Mouse (Mus musculus): Measurements from ENCODE around the gene Rdh5. TPM values are rescaled to one million over a fixed set of nuclear protein-coding genes. Genes with fewer than 3 reads are reported as not detected.
A peak's percentile ranks its signal among the peaks of the same experiment; 100 is the strongest.

The Rdh5 gene
- polyA plus RNA-seq, 1 experiment from 2014 or later = 9.0 TPM

DNA sequence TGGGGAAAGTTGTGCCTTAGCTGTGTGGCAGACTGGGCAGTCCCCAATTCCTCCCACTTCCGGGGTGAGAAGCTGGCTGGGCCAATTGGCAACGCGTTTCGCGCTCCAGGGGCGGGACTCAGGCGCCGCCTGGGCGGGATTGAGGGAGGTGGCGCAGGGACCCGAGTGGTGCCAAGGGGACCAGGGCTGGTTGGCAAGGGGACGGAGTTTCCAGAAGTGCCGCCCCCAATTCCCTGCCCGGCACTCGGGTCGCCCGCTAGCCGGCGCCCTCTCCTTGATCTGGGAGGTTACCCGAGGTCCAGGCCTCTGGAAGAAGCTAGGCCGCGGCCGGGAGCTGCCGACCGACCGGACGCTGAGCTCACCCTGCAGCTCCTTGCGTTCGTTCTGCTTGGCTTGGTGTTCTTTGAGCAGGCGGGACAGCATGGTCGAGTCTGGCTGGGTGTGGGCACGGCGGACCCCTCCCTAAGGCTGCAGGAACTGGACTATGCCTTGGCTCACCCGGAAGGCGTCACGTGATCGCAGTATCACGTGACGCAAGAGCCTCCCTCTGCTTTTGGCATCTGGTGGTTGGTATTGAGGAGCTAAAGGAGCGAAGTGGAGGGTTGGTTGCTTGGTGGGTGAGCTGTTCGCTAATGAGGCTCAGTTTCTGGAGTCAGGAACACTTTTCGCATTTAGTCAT lies 464 bp upstream of the Rdh5 start:
- Histone ChIP-seq H3K4me3 (peak overlapping the region; percentile 94), H3K27me3 (replicated peaks) (peaks cover 17% of the 10 kb centered on the region), H3K9me3 (replicated peaks) (no peaks in the 10 kb centered on the region), H3K27ac (peak overlapping the region; percentile 85), H3K4me2 (peak overlapping the region; percentile 84), H3K36me3 (peaks cover 8% of the 10 kb centered on the region), H3K4me1 (peaks cover 39% of the 10 kb centered on the region), H3K9ac (peak overlapping the region; percentile 84)
- WGBS (ENCODE audit: insufficient replicate concordance) = under 1% methylated on average over 42 of the region's 42 CpGs
- ATAC-seq = peak; percentile 98

GRCm38 (mm10) chr10:128921883-128922821 lies 536 bp downstream of the Rdh5 start:
- Histone ChIP-seq H3K4me2 (peak overlapping the region; percentile 84), H3K27ac (peak overlapping the region; percentile 85), H3K9ac (peak overlapping the region; percentile 84), H3K27me3 (replicated peaks) (peaks cover 8% of the 10 kb centered on the region; the same call in 1 of the 2 replicates), H3K4me1 (peaks cover 45% of the 10 kb centered on the region), H3K36me3 (peaks cover 13% of the 10 kb centered on the region), H3K4me3 (peak overlapping the region; percentile 94), H3K9me3 (replicated peaks) (no peaks in the 10 kb centered on the region)
- ATAC-seq = no peak
- 64% methylated on average over 16 of the region's 16 CpGs for WGBS (ENCODE audit: insufficient replicate concordance)

GRCm38 (mm10) chr10:128921251-128921650 lies 1.4 kb downstream of the Rdh5 start:
- H3K27ac ChIP-seq = no peak overlapping the region
- H3K4me1 ChIP-seq = peaks cover 45% of the 10 kb centered on the region
- H3K4me2 ChIP-seq = no peak overlapping the region

GRCm38 (mm10) chr10:128920736-128921161 lies 1.9 kb downstream of the Rdh5 start:
- Histone ChIP-seq H3K4me2 (no peak overlapping the region), H3K36me3 (peaks cover 19% of the 10 kb centered on the region), H3K27ac (no peak overlapping the region), H3K4me1 (peaks cover 45% of the 10 kb centered on the region), H3K27me3 (replicated peaks) (0 out of 2 replicates have a peak, but pooled peaks cover 8% of the 10 kb centered on the region), H3K9me3 (replicated peaks) (no peaks in the 10 kb centered on the region), H3K4me3 (no peak overlapping the region), H3K9ac (no peak overlapping the region)
- WGBS (ENCODE audit: insufficient replicate concordance) = 69% methylated on average over 3 of the region's 3 CpGs
- ATAC-seq = no peak

More at GRCm38 (mm10) chr10:128921251-128921650, 1.4 kb downstream of the Rdh5 start:
- H3K9ac ChIP-seq = no peak overlapping the region
- H3K9me3 ChIP-seq (replicated peaks) = no peaks in the 10 kb centered on the region
- WGBS (ENCODE audit: insufficient replicate concordance) = 55% methylated on average over 1 of the region's 1 CpGs
- no peak for ATAC-seq
- H3K4me3 ChIP-seq = no peak overlapping the region
- H3K36me3 ChIP-seq = peaks cover 19% of the 10 kb centered on the region
- H3K27me3 ChIP-seq (replicated peaks) = 0 out of 2 replicates have a peak, but pooled peaks cover 8% of the 10 kb centered on the region

- Histone ChIP-seq H3K27ac (no peak overlapping the region), H3K4me3 (no peak overlapping the region), H3K36me3 (peaks cover 26% of the 10 kb centered on the region), H3K9ac (no peak overlapping the region), H3K4me1 (peaks cover 45% of the 10 kb centered on the region), H3K9me3 (replicated peaks) (no peaks in the 10 kb centered on the region), H3K4me2 (no peak overlapping the region), H3K27me3 (replicated peaks) (0 out of 2 replicates have a peak, but pooled peaks cover 8% of the 10 kb centered on the region)
- WGBS (ENCODE audit: insufficient replicate concordance) = 80% methylated on average over 7 of the region's 7 CpGs
- no peak for ATAC-seq
Measured at GRCm38 (mm10) chr10:128919966-128920365, 2.7 kb downstream of the Rdh5 start.

GRCm38 (mm10) chr10:128919203-128919631 lies 3.5 kb downstream of the Rdh5 start:
- H3K9me3 ChIP-seq (replicated peaks) = no peaks in the 10 kb centered on the region
- H3K4me2 ChIP-seq = no peak overlapping the region
- peaks cover 31% of the 10 kb centered on the region for H3K36me3 ChIP-seq
- H3K27me3 ChIP-seq (replicated peaks) = 0 out of 2 replicates have a peak, but pooled peaks cover 1% of the 10 kb centered on the region
- WGBS (ENCODE audit: insufficient replicate concordance) = 34% methylated on average over 6 of the region's 6 CpGs
- H3K4me1 ChIP-seq = peaks cover 44% of the 10 kb centered on the region
- ATAC-seq = no peak
- H3K27ac ChIP-seq = peak overlapping the region; percentile 36
- H3K4me3 ChIP-seq = no peak overlapping the region
- H3K9ac ChIP-seq = no peak overlapping the region

DNA sequence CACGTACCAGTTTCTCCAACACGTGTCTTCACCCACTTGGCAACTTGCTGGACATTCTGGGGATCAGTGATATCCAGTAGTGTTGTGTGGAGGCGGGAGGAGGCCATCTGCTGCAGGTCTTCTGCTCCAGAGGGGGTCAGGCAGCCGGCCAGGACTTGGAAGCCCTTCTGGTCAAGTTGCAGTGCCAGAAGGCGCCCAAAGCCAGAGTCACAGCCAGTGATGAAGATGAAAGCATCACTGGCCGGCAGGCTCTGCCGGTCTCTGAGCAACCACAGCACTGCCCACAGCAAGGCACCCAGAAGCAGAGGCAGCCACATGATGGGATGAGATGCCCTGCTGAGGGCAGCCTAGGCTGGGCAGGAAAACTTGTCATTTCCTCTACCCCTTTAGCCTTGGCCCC lies 4.4 kb downstream of the Rdh5 start:
- H3K9ac ChIP-seq = no peak overlapping the region
- ATAC-seq = no peak
- no peaks in the 10 kb centered on the region for H3K27me3 ChIP-seq (replicated peaks)
- H3K27ac ChIP-seq = 0 out of 2 replicates have a peak overlapping the region, but pooled peaks have one; percentile 10
- H3K36me3 ChIP-seq = peaks cover 38% of the 10 kb centered on the region
- WGBS (ENCODE audit: insufficient replicate concordance) = 65% methylated on average over 7 of the region's 7 CpGs
- no peaks in the 10 kb centered on the region for H3K9me3 ChIP-seq (replicated peaks)
- H3K4me3 ChIP-seq = no peak overlapping the region
- H3K4me2 ChIP-seq = no peak overlapping the region
- H3K4me1 ChIP-seq = peaks cover 35% of the 10 kb centered on the region

DNA sequence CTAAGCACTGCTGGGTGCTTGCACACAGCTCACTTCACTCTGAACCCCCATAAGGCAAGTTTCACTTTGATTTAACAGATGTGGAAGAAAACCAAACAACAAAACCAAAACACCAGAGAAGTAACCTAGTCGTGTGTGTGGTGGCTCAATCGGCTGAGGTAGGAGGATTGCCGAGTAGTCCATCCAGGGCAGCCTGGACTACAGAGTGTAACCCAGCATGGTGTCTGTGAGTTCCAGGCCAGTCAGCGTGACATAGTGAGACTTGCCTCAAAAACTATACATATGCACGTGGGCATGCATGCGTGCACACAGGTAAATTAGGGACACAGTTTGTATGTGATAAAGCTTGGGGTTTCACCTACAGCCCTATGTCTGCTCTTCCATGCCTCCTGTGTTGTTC lies 5.3 kb downstream of the Rdh5 start:
- Histone ChIP-seq H3K27me3 (replicated peaks) (0 out of 2 replicates have a peak, but pooled peaks cover under 1% of the 10 kb centered on the region), H3K9me3 (replicated peaks) (no peaks in the 10 kb centered on the region), H3K36me3 (peaks cover 39% of the 10 kb centered on the region), H3K4me3 (no peak overlapping the region), H3K4me1 (peaks cover 32% of the 10 kb centered on the region), H3K27ac (no peak overlapping the region), H3K4me2 (no peak overlapping the region), H3K9ac (no peak overlapping the region)
- no peak for ATAC-seq
- WGBS (ENCODE audit: insufficient replicate concordance) = 79% methylated on average over 6 of the region's 6 CpGs

DNA sequence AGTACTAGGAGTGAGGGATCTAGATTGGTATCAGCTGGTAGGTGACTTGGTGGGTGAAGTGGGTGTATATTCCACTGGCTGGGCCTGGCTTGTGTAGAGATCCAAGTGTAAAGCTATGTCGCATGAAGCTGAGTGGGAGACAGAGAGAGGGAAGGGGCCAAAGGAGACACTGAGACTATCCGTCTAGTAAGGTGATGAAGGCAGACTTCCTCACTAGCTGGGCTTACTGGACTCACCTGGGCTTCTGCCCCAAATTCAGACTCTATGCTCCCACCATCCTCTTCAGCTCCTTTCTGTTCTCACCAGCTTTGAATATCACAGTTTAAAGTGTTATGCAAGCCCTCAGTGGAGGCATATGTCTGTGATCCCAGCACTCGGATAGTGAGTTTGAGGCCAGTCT lies 6.0 kb downstream of the Rdh5 start:
- H3K4me1 ChIP-seq = peaks cover 25% of the 10 kb centered on the region
- H3K27me3 ChIP-seq (replicated peaks) = peaks cover 8% of the 10 kb centered on the region; the same call in 1 of the 2 replicates
- 71% methylated on average over 3 of the region's 3 CpGs for WGBS (ENCODE audit: insufficient replicate concordance)
- no peak for ATAC-seq
- no peak overlapping the region for H3K4me3 ChIP-seq
- no peak overlapping the region for H3K27ac ChIP-seq
- no peak overlapping the region for H3K4me2 ChIP-seq
- no peak overlapping the region for H3K9ac ChIP-seq
- H3K36me3 ChIP-seq = peaks cover 44% of the 10 kb centered on the region
- no peaks in the 10 kb centered on the region for H3K9me3 ChIP-seq (replicated peaks)

DNA sequence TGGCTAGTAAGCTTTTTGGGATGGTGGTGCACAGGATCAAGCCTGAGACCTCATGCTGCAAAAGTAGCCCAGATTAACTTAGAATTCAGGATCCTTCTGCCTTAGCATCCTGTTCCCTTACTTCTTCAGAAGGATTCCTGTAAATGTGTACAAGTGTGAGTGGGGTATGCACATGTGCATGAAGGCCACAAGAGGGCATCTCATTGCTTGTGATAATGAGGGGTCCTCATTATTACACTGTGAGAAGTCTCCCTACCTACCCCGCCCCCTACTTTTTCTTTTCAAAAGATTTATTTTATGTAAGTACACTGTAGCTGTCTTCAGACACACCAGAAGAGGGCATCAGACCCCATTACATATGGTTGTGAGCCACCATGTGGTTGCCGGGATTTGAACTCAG lies 7.1 kb downstream of the Rdh5 start:
- Histone ChIP-seq H3K4me3 (no peak overlapping the region), H3K36me3 (peaks cover 44% of the 10 kb centered on the region), H3K9ac (no peak overlapping the region), H3K4me1 (peaks cover 26% of the 10 kb centered on the region), H3K4me2 (no peak overlapping the region), H3K9me3 (replicated peaks) (no peaks in the 10 kb centered on the region), H3K27ac (no peak overlapping the region), H3K27me3 (replicated peaks) (peaks cover 19% of the 10 kb centered on the region)
- 63% methylated on average over 2 of the region's 2 CpGs for WGBS (ENCODE audit: insufficient replicate concordance)
- ATAC-seq = no peak

- WGBS (ENCODE audit: insufficient replicate concordance) = 86% methylated on average over 12 of the region's 12 CpGs
- ATAC-seq = no peak
- H3K27me3 ChIP-seq (replicated peaks) = peaks cover 38% of the 10 kb centered on the region
- no peak overlapping the region for H3K4me2 ChIP-seq
- no peak overlapping the region for H3K4me3 ChIP-seq
- no peak overlapping the region for H3K9ac ChIP-seq
- H3K27ac ChIP-seq = no peak overlapping the region
- no peaks in the 10 kb centered on the region for H3K9me3 ChIP-seq (replicated peaks)
- peaks cover 39% of the 10 kb centered on the region for H3K36me3 ChIP-seq
- peaks cover 35% of the 10 kb centered on the region for H3K4me1 ChIP-seq
Measured at GRCm38 (mm10) chr10:128913696-128914095, 9.0 kb downstream of the Rdh5 start.

DNA sequence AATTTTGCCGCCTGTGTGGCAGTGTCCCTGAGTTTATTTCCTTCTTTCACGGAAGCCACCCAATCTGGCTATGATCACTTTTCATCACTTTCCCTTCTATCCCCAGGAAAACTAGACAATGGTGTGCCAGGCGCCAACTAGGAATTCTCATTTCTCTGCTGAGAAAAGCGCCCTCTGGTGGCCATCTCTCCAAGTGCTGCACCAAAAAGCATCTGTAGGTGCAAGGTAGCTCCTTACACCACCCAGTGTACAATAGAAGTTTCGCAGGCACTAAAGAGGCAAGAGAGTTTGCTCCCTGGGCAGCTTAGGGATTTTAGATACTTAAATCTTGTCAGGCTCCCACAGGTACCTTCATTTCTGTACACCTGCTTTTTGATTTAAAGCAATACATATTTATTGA lies 9.5 kb downstream of the Rdh5 start:
- H3K27ac ChIP-seq = no peak overlapping the region
- no peaks in the 10 kb centered on the region for H3K9me3 ChIP-seq (replicated peaks)
- peaks cover 43% of the 10 kb centered on the region for H3K27me3 ChIP-seq (replicated peaks)
- no peak overlapping the region for H3K9ac ChIP-seq
- H3K4me3 ChIP-seq = no peak overlapping the region
- H3K4me2 ChIP-seq = no peak overlapping the region
- H3K4me1 ChIP-seq = peaks cover 31% of the 10 kb centered on the region
- ATAC-seq = no peak
- peaks cover 36% of the 10 kb centered on the region for H3K36me3 ChIP-seq
- WGBS (ENCODE audit: insufficient replicate concordance) = 16% methylated on average over 5 of the region's 5 CpGs

All from liver, embryonic 12.5 days (tissue).